Mouse (Mus musculus) CD4-positive, CD25-positive, alpha-beta regulatory T cell, adult 4 months (primary cell): ENCODE data around the gene Npl. TPM values are rescaled to one million over a fixed set of nuclear protein-coding genes. Genes with fewer than 3 reads are reported as not detected.
A peak's percentile ranks its signal among the peaks of the same experiment; 100 is the strongest.
"Not testable (repeated sequence)": the region's sequence is repeated elsewhere in the genome, so short reads cannot be mapped to it uniquely, and the experiment has no call there.

Source experiments
- ATAC-seq: one replicate; pipeline ENCODE4 v1.8.0; 2017
- polyA plus RNA-seq, 2 experiments: library from polyadenylated mRNA; unstranded; fragments of 100-300 nt; shearing (Covaris generic); gene quantifications; one replicate each; pipeline ENCODE4 v1.2.1; 2017

Gene Npl
- polyA plus RNA-seq, 2 experiments from 2014 or later, result not detected

DNA sequence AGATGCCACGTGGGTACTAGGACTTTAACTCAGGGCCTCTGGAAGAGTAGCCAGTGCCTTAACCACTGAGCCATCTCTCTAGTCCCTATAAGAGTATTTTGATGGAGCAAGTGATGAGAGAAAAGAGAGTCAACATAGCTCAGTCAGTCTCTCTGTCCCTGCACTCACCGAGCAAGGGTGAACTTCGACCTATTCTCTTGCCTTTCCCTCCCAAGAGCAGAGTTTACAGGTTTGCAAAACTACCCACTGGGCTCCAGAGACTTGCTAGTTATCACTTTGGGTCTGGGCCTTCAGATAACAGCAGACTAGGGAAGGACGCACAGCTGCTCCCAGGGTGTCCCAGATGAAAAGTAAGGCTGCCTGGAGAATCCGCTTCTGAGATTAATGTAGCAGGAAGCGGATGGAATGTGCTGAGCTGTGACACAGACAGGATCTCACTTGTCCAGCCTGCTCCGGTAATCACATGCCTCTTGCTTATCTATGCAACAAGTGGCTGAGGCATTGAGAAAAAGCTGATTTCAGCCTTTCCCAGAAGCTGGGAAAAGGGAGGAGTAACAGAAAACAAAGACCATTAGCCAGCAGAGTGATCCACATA is 7.0 kb downstream of the Npl start:
- ATAC-seq, result no peak

DNA sequence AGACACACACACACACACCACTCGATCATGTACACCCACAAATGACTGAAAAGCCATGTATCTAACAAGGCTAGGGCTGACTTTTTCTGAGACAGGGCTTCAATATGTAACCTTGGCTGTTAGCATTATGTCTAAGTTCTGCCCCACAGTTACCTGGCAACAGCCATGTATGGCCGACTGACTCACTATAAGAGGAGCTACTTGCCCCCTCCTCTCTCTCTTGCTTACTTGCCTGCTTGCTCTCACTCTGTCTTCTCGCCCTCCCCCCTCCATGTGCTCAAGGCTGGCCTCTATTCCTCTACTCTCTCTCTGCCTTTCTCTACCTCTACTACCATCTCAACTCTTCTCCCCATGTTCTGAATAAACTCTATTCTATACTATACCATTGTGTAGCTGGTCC is 9.1 kb downstream of the Npl start:
- no peak for ATAC-seq

DNA sequence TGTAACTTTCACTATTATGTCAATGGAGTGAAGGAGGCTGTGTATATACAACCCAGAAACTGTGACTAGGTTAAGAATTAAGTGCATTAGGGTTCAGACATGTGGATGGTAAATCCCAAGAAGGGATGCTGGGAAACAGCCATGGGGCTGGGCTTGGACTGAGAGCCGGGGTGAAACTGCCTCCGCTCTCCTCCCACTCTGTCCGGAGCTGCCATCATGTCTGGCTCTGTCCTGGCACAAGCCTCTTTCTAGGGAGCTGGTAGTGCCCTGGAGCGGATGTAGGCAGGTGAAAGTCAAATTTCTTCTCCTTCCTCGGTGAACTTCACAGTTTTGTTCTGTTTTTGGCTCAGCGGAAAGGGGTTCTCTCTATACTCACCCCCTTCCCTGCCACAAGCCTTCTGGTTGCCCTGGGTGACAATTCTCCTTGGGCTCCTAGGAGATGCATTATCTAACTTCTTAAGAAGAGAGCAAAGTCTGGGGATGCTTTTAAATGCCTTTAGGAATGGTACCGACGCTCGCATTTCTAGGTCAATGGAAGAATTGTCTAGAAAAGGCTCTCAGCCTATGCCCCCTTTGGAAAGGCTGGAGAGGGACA is 10.0 kb downstream of the Npl start:
- no peak for ATAC-seq

DNA sequence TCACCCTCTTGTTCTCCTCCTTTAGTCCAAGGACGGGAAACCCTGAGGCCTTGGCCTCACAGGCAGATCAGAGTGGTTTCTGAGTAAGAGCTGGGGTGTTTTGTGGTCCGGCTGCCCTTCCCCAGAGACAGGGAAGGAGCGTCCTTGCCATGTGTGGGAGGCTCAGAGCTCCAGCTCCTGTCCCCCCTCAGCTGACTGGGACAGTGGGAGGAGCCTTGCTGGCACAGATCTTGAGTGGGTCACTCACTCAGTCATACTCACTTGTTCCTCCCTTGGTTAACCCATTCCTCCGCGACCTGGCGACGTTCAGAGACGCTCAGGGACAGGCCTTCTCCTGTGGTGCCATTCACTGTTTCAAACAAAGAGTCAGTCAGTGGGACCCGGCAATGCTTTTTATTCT is 14.2 kb downstream of the Npl start:
- no peak for ATAC-seq

DNA sequence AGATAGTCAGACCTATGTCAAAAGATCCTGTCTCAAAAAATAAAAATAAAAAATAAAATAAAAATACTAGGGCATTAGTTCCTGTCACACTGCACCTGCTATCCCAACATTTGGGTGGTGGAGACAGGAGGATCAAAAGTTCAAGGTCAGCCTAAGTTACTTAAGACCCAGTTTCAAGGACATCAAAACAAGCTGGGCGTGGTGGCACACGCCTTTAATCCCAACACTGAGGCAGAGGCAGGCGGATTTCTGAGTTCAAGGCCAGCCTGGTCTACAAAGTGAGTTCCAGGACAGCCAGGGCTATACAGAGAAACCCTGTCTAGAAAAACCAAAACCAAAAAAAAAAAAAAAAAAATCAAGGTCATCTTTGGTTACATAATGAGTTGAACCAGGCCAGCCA is 16.9 kb downstream of the Npl start:
- not testable (repeated sequence) for ATAC-seq

DNA sequence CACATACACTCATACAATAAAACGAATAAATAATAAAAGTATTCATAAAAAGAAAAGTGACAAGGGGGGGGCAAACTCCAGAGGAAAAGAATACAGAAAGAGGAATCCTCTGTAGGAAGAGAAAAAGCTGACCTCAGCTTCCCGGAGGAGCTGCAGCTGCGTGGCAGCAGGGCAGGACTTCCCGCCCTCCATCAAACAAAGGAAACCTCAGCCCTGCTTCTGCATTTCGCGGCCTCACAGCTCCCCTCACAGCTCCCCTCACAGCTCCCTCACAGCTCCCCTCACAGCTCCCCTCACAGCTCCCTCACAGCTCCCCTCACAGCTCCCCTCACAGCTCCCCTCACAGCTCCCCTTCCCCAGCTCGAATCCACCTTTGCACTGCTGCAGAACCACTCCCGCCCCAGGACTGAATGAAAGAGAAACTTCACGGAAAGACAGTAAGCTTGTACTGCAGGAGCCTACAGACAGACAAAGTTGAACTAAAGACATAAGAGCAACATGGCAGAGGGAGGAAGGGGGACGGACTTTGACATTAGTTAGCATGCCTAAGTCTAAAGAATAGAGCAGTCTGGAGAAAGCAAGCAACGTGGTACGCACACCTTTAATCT is 17.5 kb downstream of the Npl start:
- ATAC-seq, result peak; percentile 32

DNA sequence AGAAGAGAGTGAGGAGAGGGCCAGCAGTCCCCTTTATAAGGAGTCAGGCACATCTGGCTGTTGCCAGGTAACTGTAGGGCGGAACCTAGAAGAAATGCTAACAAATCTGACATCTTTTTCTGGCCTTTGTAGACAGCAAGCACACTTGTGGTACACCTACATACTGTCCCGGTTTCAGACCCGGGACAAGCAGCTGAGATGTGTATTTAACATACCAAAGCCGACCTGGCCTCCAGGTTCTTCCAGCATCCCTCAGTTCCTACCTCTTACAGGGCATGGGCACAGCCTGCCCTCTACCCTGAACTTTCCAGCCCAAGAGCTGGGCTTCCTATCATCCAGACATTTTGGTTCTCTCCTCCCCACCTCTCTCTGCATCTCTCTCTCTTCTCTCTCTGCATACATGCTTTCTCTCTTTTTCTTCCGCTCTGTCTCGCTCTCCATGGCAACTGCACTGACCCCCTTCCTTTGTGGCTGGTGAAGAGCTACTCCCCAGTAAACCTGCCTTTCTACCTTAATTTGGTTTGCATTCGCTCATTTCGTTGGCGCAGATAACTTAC is 18.1 kb downstream of the Npl start:
- ATAC-seq, result no peak

DNA sequence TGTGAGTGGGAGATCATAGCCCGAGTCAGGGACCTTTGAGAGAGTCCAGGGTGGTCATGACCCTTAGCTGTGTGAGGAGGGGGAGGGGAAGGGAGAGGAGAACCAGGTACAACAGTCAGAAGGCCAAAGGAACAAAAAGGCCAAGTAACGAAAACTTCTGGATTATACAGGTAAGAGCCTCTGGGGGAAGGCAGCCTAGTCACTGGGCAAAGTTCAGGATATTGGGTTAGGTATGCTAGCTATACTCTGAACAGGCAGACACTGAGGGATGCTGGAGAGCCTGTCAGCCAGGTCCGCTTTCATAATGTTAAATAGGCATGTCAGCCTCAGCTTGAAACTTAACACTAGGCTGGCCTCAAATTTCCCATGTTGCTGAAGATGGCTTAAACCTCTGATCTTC is 27.7 kb downstream of the Npl start:
- no peak for ATAC-seq

DNA sequence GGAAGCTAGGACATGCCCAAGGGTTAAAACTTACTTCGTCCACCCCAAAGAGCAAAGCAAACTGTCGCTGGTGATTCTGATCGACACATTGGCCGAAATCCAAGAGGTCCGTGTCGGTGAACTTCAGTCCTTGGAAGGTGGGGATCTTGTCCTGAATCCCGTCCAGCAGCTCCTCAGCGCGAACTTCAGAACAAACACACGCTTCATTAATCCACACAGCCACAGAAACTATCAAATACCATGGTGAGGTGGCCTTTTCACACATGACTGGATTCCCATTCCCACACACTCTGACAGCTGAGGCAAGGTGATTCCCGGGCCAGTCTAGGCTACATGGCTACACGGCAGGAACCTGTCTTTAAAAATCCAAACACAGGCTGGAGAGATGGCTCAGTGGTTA is 34.5 kb downstream of the Npl start:
- ATAC-seq, result no peak

DNA sequence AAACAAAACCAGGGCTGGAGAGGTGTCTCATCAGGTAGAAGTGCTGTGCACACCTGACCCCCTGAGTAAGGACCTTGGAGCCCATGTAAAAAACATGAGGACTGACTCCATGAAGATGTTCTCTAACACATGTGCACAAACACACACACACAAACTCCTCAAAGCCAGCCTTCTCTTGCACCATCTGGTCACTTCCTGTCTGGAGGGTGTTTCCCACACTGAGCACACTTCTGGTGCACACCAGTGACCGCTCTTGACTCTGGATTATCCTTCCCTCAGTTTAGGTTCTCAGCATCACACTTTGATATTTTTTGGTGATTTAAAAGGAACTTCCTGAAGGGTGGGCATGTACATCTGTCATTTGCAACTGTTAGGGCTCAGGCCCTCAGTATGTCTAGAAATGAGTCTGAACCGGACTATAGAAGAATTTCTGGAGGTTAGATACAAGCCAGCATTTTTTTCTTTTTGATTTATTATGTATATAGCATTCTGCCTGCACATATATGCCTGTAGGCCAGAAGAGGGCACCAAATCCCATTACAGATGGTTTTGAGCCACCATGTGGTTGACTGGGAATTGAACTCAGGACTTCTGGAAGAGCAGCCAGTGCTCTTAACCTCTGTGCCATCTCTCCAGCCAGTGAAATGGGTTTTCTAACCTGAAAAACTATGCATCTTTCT is 39.4 kb downstream of the Npl start:
- no peak for ATAC-seq

DNA sequence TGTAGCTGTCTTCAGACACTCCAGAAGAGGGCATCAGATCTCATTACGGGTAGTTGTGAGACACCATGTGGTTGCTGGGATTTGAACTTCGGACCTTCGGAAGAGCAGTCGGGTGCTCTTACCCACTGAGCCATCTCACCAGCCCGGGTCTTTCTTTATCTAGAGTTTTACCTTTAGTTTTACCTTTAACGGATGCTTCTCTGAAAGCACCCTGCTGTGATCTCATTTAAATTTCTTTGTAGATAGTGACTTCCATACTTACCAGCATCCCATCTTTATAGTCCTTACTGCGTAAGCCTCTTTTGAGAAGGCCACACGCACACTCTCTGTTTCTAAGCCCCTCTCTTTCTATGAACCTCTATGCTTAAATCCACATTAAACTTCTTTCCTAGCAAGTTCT is 40.3 kb downstream of the Npl start:
- not testable (repeated sequence) for ATAC-seq

DNA sequence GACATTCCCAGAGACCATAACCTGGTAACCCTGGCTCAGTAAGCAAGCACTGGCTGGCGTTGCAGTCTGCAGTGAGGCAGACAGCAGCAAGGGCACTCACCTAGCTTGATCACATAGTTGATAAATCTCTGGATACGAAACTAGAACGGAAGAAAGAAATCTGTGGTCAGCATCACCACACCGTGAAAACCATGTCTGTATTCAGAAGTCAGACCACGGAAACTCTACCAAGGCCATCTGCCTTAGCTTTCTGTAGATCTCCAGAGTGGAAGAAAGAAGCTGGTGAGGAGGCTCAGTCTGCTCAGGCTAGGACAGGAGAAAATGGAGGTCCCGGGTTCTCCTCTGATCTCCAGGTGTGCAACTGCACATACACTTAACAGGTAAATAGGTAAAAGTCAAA is 40.8 kb downstream of the Npl start:
- ATAC-seq, result no peak

DNA sequence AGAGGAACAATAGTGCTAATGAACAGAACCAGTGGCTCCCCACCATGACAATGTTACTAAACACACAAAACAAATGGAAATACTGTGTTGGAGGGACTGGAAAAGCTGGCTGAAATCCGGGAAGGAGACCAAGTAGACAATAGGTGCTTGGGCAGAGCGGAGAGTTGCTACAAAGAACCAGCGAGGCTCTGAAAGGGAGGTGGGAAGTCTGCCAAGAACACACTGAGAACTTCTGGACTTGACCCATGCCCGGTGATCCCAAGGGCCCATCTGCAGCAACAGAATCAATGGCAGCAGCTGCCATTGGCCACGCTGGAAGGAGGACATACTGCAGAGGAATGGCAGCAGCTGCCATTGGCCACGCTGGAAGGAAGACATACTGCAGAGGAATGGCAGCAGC is 43.6 kb downstream of the Npl start:
- no peak for ATAC-seq

DNA sequence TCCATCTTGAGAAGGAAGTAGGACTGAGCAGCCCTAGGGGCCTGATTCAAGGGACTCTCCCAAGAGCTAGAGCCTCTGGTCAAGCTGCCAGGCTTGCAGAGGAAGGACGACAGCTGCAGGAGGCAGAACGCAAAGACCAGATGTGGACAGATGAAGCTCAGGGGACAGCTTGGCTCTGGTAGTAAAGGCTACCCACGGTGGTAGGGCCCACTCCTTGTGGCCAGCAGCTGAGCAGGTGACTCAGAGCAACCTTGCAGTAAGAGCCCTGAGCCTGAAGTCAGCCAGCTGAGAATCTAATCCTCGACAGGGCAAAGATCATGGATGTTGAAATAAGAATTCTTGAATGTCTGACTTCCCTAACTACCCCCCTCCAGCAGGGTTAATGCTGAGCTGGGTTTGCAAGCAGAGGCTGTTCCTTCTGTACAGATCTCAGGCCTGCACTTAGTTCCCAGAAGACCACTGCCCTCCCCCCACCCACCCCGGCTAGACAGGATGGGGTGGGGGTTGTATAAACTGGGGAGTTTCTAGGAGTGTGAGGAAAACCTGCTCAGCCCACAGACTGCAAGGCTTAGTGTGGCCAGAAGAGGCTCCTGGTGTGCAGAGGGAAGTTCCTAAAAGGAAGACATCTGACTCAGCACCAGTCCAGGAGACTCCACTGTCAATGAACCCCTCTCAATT is 48.1 kb downstream of the Npl start:
- ATAC-seq, result no peak

DNA sequence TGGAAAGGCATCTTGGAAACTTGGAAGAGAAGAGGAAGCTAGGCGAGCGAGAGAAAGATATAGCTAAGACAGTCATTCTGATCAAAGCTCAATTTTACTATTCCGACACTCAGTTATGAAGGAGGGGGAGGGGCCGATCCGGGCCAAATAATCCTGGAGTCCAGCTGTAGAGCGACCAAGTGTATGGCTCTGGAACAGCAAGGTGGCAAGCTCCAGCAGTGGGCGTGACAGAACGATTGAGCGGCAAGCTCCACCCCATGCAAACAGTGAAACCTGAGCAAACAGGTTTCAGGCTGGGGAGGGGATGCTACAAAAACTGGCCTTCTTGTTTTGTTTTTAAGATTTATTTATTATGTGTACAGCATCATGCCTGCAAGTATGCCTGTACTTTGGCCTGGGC is 49.8 kb downstream of the Npl start:
- no peak for ATAC-seq

DNA sequence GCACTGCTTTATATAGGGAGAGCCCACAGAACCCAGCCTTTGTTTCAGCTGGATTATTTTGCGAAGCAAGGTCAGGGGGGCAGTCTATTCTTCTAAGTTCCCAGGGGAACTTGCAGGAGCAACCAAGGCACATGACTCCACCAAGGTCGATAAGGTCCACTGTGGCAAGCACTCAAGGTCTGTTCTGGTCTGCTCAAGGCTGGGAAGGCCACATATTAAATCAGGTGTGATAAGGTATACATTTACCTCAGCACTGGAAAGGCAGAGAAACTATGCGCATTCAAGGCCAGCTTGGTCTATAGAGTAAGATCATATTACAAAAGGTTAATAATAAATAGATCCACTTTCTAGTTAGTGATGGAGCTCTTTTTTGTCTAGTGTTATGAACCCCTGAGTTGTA is 53.8 kb downstream of the Npl start:
- no peak for ATAC-seq

DNA sequence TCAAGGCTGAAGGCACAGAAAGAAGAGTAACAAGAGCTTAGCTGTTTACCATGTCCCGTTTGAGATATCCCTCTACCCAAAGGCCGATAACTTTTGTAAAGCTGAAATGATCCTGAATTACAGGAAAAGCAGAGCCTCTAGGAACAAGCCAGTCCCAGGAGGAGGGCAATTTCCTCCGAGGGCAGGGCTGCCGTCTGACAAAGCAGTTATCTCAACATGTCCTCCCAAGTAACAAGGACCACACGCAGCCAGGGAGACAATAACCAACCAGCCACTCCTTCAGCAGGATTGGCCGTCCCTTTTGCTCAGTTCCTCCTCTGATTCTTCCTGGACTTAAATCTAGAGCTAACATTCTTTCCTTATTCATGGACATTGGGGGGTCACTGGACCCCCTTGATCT is 55.9 kb downstream of the Npl start:
- ATAC-seq, result no peak

DNA sequence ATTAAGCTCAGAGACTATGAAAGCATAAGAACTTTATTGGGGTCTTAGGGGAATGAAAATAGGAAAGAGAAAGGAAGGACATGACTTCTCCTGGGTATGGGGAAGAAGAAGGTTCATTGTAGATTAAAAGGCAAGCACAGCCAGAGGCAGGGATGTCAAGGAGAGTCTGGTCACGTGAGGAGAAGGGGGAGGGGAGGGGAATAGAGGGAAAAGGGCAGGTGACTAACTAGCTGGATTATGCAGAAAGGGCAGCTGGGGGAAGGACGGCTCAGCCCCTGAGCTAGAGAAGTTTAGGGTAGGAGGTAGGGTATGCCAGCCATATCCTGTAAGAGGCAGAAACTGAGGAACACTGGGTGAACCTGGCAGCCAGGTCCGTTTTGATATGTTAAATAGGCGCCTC is 56.5 kb downstream of the Npl start:
- ATAC-seq, result no peak

DNA sequence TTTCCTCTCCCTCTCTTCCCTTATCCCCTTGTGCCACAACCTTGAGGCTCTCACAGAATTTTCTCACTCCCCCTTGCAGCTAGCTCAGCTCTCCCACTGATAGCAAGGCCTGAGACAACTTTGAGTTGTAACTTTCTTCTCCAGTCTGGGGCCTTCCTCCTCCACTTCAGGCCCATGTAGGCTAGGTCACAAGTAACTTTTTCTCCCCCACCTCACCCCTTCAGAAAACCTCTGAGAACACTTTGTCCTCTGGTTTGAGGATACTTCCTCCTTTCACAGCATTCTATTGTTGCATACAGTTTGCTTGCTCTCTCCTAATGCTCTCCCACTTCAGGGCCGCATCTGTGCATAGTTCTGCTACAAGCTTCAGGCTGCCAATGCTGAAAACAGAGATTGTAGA is 58.0 kb downstream of the Npl start:
- ATAC-seq, result no peak

DNA sequence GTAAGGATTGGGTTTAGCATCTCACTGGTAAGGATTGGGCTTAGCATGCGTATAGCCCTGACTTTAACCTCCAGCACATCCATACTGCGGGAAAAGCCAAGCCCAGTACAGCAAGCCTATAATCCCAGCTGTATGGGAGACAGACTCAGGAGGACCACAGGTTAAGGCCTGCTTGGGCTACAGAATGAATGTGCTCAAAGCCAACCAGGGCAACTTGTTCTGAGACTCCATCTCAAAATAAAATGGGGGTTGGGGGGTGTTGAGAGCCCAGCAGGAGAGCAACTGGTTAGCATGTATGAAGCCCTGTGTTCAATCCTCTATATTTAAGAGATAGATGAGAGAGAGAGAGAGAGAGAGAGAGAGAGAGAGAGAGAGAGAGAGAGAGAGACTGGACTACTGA is 58.5 kb downstream of the Npl start:
- no peak for ATAC-seq

DNA sequence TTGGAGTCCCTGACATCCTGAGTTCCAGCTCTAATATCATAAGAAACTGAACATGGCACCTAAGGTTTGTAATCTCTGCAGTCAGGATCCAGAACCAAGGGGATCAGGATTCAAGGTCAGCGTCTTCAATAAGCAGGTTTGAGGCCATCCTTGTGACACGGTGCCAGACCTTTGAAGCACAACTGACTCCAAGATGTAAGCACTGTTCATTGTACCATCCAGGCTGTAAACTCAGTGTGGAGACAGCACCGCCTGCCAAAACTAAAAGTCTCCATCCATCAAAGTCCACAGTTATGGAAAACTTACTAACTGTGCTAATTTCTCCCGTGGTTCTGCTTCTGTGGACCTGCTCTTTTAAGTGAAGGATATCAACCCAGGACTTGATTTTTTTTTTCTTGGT is 59.9 kb downstream of the Npl start:
- no peak for ATAC-seq

DNA sequence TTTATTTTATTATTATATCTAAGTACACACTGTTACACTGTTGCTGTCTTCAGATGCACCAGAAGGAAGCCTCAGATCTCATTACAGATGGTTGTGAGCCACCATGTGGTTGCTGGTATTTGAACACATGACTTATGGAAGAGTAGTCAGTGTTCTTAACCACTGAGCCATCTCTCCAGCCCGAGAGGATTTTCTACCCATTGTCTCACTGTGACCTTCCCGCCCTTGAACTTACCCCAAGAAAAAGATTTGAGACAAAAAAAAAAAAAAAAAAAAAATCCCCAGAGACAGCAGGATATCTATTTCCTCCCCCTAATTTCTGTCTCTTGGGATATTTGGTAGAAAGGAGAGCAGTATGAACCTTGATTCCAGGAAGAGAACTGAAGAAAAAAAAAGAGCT is 60.3 kb downstream of the Npl start:
- no peak for ATAC-seq

DNA sequence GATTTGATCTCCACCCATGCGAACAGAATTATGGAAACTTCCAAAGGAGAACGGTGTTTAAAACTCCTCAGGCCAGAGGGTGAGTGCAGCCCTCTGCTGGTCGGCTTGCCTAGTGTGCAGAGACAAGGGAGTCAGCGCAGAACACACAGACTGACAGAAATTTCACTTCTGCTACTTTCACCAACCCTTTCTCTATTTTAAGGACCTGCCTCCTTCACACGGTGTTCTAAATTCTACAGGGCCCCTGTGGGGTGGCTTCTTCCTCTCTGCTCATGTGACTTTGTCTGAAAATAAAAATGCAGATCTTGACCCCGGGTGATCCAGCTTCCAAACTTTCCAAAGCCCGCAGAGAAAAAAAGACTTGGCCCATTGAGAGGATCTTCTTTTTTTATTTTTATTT is 60.7 kb downstream of the Npl start:
- ATAC-seq, result no peak
